Mouse (Mus musculus) embryonic facial prominence, embryonic 11.5 days (tissue): Measurements from ENCODE around the gene Hcrtr2. TPM values are rescaled to one million over a fixed set of nuclear protein-coding genes. Genes with fewer than 3 reads are reported as not detected.
A peak's percentile ranks its signal among the peaks of the same experiment; 100 is the strongest.

ENCODE experiments used
- ATAC-seq: fragments of 200-750 bp; cut with Nextera tagmentation; replicated peaks from 2 replicates; pipeline ENCODE4 v1.8.0; 2017; ENCODE audit warnings: low read depth; ENCODE audit not compliant: insufficient number of reproducible peaks, low FRiP score, low TSS enrichment
- DNase-seq: peaks from one replicate; pipeline ENCODE4 v3.0.0-alpha.2; 2015; ENCODE audit warnings: low spot score
- H3K27ac ChIP-seq: fragments of 300-500 bp; sonication (generic); replicated peaks from 2 replicates; pipeline ENCODE4 v1.5.1; 2014; ENCODE audit warnings: mild to moderate bottlenecking, low read depth, low read length, control low read depth
- H3K27me3 ChIP-seq: fragments of 300-500 bp; sonication (generic); 2 replicates; pipeline ENCODE4 v1.6.1; 2014; ENCODE audit warnings: mild to moderate bottlenecking, low read length, moderate library complexity, mixed read lengths; ENCODE audit not compliant: control insufficient read depth, insufficient read depth
- H3K36me3 ChIP-seq: fragments of 300-500 bp; sonication (generic); replicated peaks from 2 replicates; pipeline ENCODE4 v1.6.1; 2014; ENCODE audit warnings: low read depth, mild to moderate bottlenecking, low read length, moderate library complexity, mixed read lengths; ENCODE audit not compliant: control insufficient read depth, insufficient read depth
- H3K4me1 ChIP-seq: fragments of 300-500 bp; sonication (generic); 2 replicates; pipeline ENCODE4 v1.6.1; 2014; ENCODE audit warnings: low read length, mixed read lengths; ENCODE audit not compliant: control insufficient read depth, insufficient read depth
- H3K4me2 ChIP-seq: fragments of 300-500 bp; sonication (generic); 2 replicates; pipeline ENCODE4 v1.6.1; 2014; ENCODE audit warnings: low read depth, mild to moderate bottlenecking, control low read depth, low read length, moderate library complexity
- H3K4me3 ChIP-seq: fragments of 300-500 bp; sonication (generic); 2 replicates; pipeline ENCODE4 v1.5.1; 2014; ENCODE audit warnings: low read depth, low read length, control low read depth
- H3K9ac ChIP-seq: fragments of 300-500 bp; sonication (generic); replicated peaks from 2 replicates; pipeline ENCODE4 v1.6.1; 2014; ENCODE audit warnings: mild to moderate bottlenecking, control low read depth, low read length
- H3K9me3 ChIP-seq: fragments of 300-500 bp; sonication (generic); replicated peaks from 2 replicates; pipeline ENCODE4 v1.6.1; 2016; ENCODE audit warnings: mild to moderate bottlenecking, low read length, inconsistent platforms, mixed read lengths; ENCODE audit not compliant: control insufficient read depth
- WGBS: fragments of 180-500 bp; shearing (Covaris S2); extraction: QIAGEN DNeasy Blood & Tissue Kit; methylation state at CpG from one replicate; pipeline ENCODE4 v1.1.7; 2014; 5-methylcytosine and 5-hydroxymethylcytosine counted together
- polyA plus RNA-seq: library from polyadenylated mRNA; unstranded; fragments of >200 nt; fragmentation: Nextera tagmentation; extraction: Ambion mirVana; gene quantifications from 2 replicates; pipeline ENCODE4 v1.2.1, GENCODE M21; 2014

Hcrtr2 gene
- polyA plus RNA-seq, 1 experiment from 2014 or later, result 0.55 TPM

- H3K36me3 ChIP-seq, result no peaks in the 10 kb centered on the region
- WGBS, result 84% methylated on average over 4 of the region's 4 CpGs
- H3K4me1 ChIP-seq, result no peaks in the 10 kb centered on the region
- ATAC-seq (no peak), DNase-seq (no peak)
- peaks cover 7% of the 10 kb centered on the region for H3K27me3 ChIP-seq
- H3K9me3 ChIP-seq, result no peaks in the 10 kb centered on the region
- H3K4me2 ChIP-seq, result no peak overlapping the region
- no peak overlapping the region for H3K9ac ChIP-seq
- no peak overlapping the region for H3K4me3 ChIP-seq
- no peak overlapping the region for H3K27ac ChIP-seq
These were observed 2.1 kb downstream of the Hcrtr2 start for GRCm38 (mm10) chr9:76321589-76321988.

GRCm38 (mm10) chr9:76320755-76321154 is 2.9 kb downstream of the Hcrtr2 start:
- 64% methylated on average over 1 of the region's 1 CpGs for WGBS
- ATAC-seq, result no peak
- no peaks in the 10 kb centered on the region for H3K9me3 ChIP-seq
- no peak overlapping the region for H3K9ac ChIP-seq
- DNase-seq, result no peak
- peaks cover 7% of the 10 kb centered on the region for H3K27me3 ChIP-seq
- no peak overlapping the region for H3K4me2 ChIP-seq
- no peak overlapping the region for H3K27ac ChIP-seq
- no peaks in the 10 kb centered on the region for H3K4me1 ChIP-seq
- no peaks in the 10 kb centered on the region for H3K36me3 ChIP-seq
- H3K4me3 ChIP-seq, result no peak overlapping the region

GRCm38 (mm10) chr9:76318302-76318701 is 5.4 kb downstream of the Hcrtr2 start:
- WGBS, result 83% methylated on average over 4 of the region's 4 CpGs
- no peak overlapping the region for H3K4me2 ChIP-seq
- no peak overlapping the region for H3K4me3 ChIP-seq

GRCm38 (mm10) chr9:76315096-76315495 is 8.6 kb downstream of the Hcrtr2 start:
- H3K9ac ChIP-seq, result no peak overlapping the region
- H3K9me3 ChIP-seq, result no peaks in the 10 kb centered on the region
- no peaks in the 10 kb centered on the region for H3K4me1 ChIP-seq
- no peak overlapping the region for H3K4me3 ChIP-seq
- H3K27ac ChIP-seq, result no peak overlapping the region
- no peaks in the 10 kb centered on the region for H3K36me3 ChIP-seq
- no peak overlapping the region for H3K4me2 ChIP-seq
- no peak for ATAC-seq
- no peaks in the 10 kb centered on the region for H3K27me3 ChIP-seq
- no peak for DNase-seq

More at GRCm38 (mm10) chr9:76318302-76318701, 5.4 kb downstream of the Hcrtr2 start:
- no peak overlapping the region for H3K9ac ChIP-seq
- no peak for DNase-seq
- no peak for ATAC-seq
- H3K27me3 ChIP-seq, result peaks cover 3% of the 10 kb centered on the region
- no peaks in the 10 kb centered on the region for H3K9me3 ChIP-seq
- no peaks in the 10 kb centered on the region for H3K4me1 ChIP-seq
- H3K27ac ChIP-seq, result no peak overlapping the region
- H3K36me3 ChIP-seq, result no peaks in the 10 kb centered on the region

GRCm38 (mm10) chr9:76313921-76314320 is 9.7 kb downstream of the Hcrtr2 start:
- no peak for ATAC-seq
- no peak overlapping the region for H3K4me2 ChIP-seq
- no peaks in the 10 kb centered on the region for H3K27me3 ChIP-seq

GRCm38 (mm10) chr9:76312221-76312620 is 11.4 kb downstream of the Hcrtr2 start:
- Histone ChIP-seq H3K4me3 (no peak overlapping the region), H3K9me3 (no peaks in the 10 kb centered on the region), H3K27me3 (no peaks in the 10 kb centered on the region), H3K4me2 (no peak overlapping the region), H3K27ac (no peak overlapping the region), H3K36me3 (no peaks in the 10 kb centered on the region), H3K4me1 (no peaks in the 10 kb centered on the region), H3K9ac (no peak overlapping the region)
- DNase-seq (no peak), ATAC-seq (no peak)
- WGBS, result 69% methylated on average over 1 of the region's 1 CpGs

More at GRCm38 (mm10) chr9:76313921-76314320, 9.7 kb downstream of the Hcrtr2 start:
- no peak overlapping the region for H3K27ac ChIP-seq
- H3K9ac ChIP-seq, result no peak overlapping the region
- H3K4me3 ChIP-seq, result no peak overlapping the region
- H3K36me3 ChIP-seq, result no peaks in the 10 kb centered on the region
- no peaks in the 10 kb centered on the region for H3K4me1 ChIP-seq
- H3K9me3 ChIP-seq, result no peaks in the 10 kb centered on the region
- no peak for DNase-seq

GRCm38 (mm10) chr9:76291384-76291783 is 32.3 kb downstream of the Hcrtr2 start:
- Histone ChIP-seq H3K27ac (no peak overlapping the region), H3K4me2 (no peak overlapping the region), H3K36me3 (no peaks in the 10 kb centered on the region), H3K4me1 (no peaks in the 10 kb centered on the region), H3K4me3 (no peak overlapping the region), H3K9me3 (no peaks in the 10 kb centered on the region), H3K9ac (no peak overlapping the region), H3K27me3 (no peaks in the 10 kb centered on the region)
- 71% methylated on average over 5 of the region's 5 CpGs for WGBS
- DNase-seq, result no peak
- ATAC-seq, result no peak

- no peak overlapping the region for H3K27ac ChIP-seq
- ATAC-seq (no peak), DNase-seq (peak; percentile 18)
- H3K4me1 ChIP-seq, result no peaks in the 10 kb centered on the region
- no peaks in the 10 kb centered on the region for H3K36me3 ChIP-seq
- H3K4me3 ChIP-seq, result no peak overlapping the region
- no peaks in the 10 kb centered on the region for H3K9me3 ChIP-seq
- no peaks in the 10 kb centered on the region for H3K27me3 ChIP-seq
- no peak overlapping the region for H3K4me2 ChIP-seq
- no peak overlapping the region for H3K9ac ChIP-seq
These were observed 52.8 kb downstream of the Hcrtr2 start for GRCm38 (mm10) chr9:76270886-76271285.
